Mouse (Mus musculus): ENCODE measurements around the gene B430306N03Rik. TPM values are rescaled to one million over a fixed set of nuclear protein-coding genes. Genes with fewer than 3 reads are reported as not detected.

Gene B430306N03Rik
- polyA plus RNA-seq, 1 experiment from 2014 or later = 0.09 TPM

- ATAC-seq (replicated peaks) = peak; percentile 72
- WGBS = 22% methylated on average over 18 of the region's 18 CpGs
- H3K9me3 ChIP-seq = no peaks in the 10 kb centered on the region
- peak overlapping the region; percentile 36 for H3K4me3 ChIP-seq
- peaks cover 15% of the 10 kb centered on the region for H3K4me1 ChIP-seq
- H3K4me2 ChIP-seq (replicated peaks) = peak overlapping the region; percentile 51
- H3K27ac ChIP-seq (replicated peaks) = peak overlapping the region; percentile 29; the same call in 1 of the 2 replicates
- peak overlapping the region; percentile 30 for H3K9ac ChIP-seq (replicated peaks)
- H3K27me3 ChIP-seq = no peaks in the 10 kb centered on the region
- H3K36me3 ChIP-seq = no peaks in the 10 kb centered on the region
These were observed 34.8 kb upstream of the B430306N03Rik start for GRCm38 (mm10) chr17:48280943-48281738.

- H3K9me3 ChIP-seq = no peaks in the 10 kb centered on the region
- H3K9ac ChIP-seq (replicated peaks) = peak overlapping the region; percentile 30
- peak overlapping the region; percentile 51 for H3K4me2 ChIP-seq (replicated peaks)
- WGBS = 1% methylated on average over 3 of the region's 3 CpGs
- H3K36me3 ChIP-seq = no peaks in the 10 kb centered on the region
- no peaks in the 10 kb centered on the region for H3K27me3 ChIP-seq
- peak; percentile 53 for ATAC-seq (replicated peaks)
- peak overlapping the region; percentile 29; the same call in 1 of the 2 replicates for H3K27ac ChIP-seq (replicated peaks)
- H3K4me3 ChIP-seq = peak overlapping the region; percentile 36
- peaks cover 15% of the 10 kb centered on the region for H3K4me1 ChIP-seq
These were observed 34.2 kb upstream of the B430306N03Rik start for GRCm38 (mm10) chr17:48281739-48282085.

GRCm38 (mm10) chr17:48286765-48287164 lies 29.2 kb upstream of the B430306N03Rik start:
- 60% methylated on average over 1 of the region's 1 CpGs for WGBS
- no peak for ATAC-seq (replicated peaks)
- no peaks in the 10 kb centered on the region for H3K36me3 ChIP-seq

DNA sequence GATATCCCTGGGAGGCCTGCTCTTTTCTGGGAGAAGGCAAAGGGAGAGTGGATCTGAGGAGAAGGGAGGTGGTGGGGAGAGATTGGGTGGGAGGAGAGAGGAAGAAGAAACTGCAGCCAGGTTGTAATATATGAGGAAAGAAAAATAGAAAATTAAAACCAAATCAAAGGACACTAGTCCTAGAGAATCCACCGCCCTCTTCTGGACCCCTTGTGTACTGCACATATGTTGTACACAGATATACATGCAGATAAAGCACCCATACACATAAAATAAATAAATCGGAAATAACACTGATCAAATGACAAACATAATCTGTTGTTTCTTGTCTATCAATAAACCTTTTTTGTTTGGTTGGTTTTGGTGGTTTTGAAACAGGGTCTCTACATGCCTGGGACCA lies 28.7 kb upstream of the B430306N03Rik start:
- no peaks in the 10 kb centered on the region for H3K36me3 ChIP-seq

More at GRCm38 (mm10) chr17:48286765-48287164, 29.2 kb upstream of the B430306N03Rik start:
- H3K4me3 ChIP-seq = no peak overlapping the region
- no peaks in the 10 kb centered on the region for H3K9me3 ChIP-seq
- H3K27me3 ChIP-seq = no peaks in the 10 kb centered on the region
- no peak overlapping the region for H3K4me2 ChIP-seq (replicated peaks)
- H3K4me1 ChIP-seq = peaks cover 6% of the 10 kb centered on the region
- H3K9ac ChIP-seq (replicated peaks) = no peak overlapping the region
- no peak overlapping the region for H3K27ac ChIP-seq (replicated peaks)

GRCm38 (mm10) chr17:48293500-48294194 lies 22.3 kb upstream of the B430306N03Rik start:
- H3K4me3 ChIP-seq = no peak overlapping the region
- H3K4me1 ChIP-seq = no peaks in the 10 kb centered on the region
- no peaks in the 10 kb centered on the region for H3K9me3 ChIP-seq
- no peaks in the 10 kb centered on the region for H3K36me3 ChIP-seq
- H3K4me2 ChIP-seq (replicated peaks) = no peak overlapping the region
- 79% methylated on average over 5 of the region's 5 CpGs for WGBS
- H3K27me3 ChIP-seq = no peaks in the 10 kb centered on the region
- no peak for ATAC-seq (replicated peaks)
- H3K9ac ChIP-seq (replicated peaks) = no peak overlapping the region
- no peak overlapping the region for H3K27ac ChIP-seq (replicated peaks)

More for the DNA sequence above, 28.7 kb upstream of the B430306N03Rik start:
- H3K9me3 ChIP-seq = no peaks in the 10 kb centered on the region
- no peaks in the 10 kb centered on the region for H3K27me3 ChIP-seq
- 73% methylated on average over 2 of the region's 2 CpGs for WGBS
- peaks cover 2% of the 10 kb centered on the region; the same call in 1 of the 2 replicates for H3K4me1 ChIP-seq
- H3K4me2 ChIP-seq (replicated peaks) = no peak overlapping the region
- no peak overlapping the region for H3K4me3 ChIP-seq
- H3K9ac ChIP-seq (replicated peaks) = no peak overlapping the region
- ATAC-seq (replicated peaks) = no peak
- no peak overlapping the region for H3K27ac ChIP-seq (replicated peaks)

DNA sequence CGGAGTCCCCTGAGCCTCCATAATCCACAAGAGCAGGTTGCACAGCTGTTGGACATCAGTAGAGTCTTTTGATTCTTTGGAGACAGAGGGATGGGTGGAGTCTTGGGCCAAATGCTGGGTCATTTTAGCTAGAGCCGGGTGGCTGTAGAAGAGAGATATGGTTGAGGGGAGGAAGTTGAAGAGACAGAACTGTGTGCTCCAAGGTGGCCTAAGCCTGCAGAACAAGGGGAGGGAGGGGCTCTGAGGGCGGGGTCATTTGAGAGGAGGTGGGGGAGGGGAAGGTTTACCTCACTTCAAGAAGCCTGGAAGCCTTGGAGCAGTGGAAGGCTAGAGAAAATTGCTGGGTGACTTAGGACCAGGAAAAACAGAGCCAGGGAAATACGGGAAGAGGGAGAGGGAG lies 16.7 kb upstream of the B430306N03Rik start, which contains the start of gene Treml2:
TSS of gene Treml2 (plus strand) at position 296 of the 400 bp plus-strand sequence.
- Histone ChIP-seq H3K4me2 (replicated peaks) (no peak within 1 kb of the TSS), H3K9ac (replicated peaks) (no peak within 1 kb of the TSS), H3K27ac (replicated peaks) (no peak within 1 kb of the TSS), H3K9me3 (no peaks in the 10 kb centered on the region), H3K4me1 (no peaks in the 10 kb centered on the region), H3K4me3 (no peak within 1 kb of the TSS), H3K36me3 (no peaks in the 10 kb centered on the region), H3K27me3 (no peaks in the 10 kb centered on the region)
- ATAC-seq (replicated peaks) = no peak
- WGBS = 41% methylated on average over 3 of the region's 4 CpGs

GRCm38 (mm10) chr17:48299756-48300155 lies 16.2 kb upstream of the B430306N03Rik start:
- no peak overlapping the region for H3K27ac ChIP-seq (replicated peaks)
- no peak for ATAC-seq (replicated peaks)

GRCm38 (mm10) chr17:48300199-48300598 lies 15.7 kb upstream of the B430306N03Rik start:
- ATAC-seq (replicated peaks) = no peak
- H3K4me3 ChIP-seq = no peak overlapping the region
- no peak overlapping the region for H3K27ac ChIP-seq (replicated peaks)
- H3K4me2 ChIP-seq (replicated peaks) = no peak overlapping the region
- no peaks in the 10 kb centered on the region for H3K36me3 ChIP-seq
- no peaks in the 10 kb centered on the region for H3K27me3 ChIP-seq
- no peaks in the 10 kb centered on the region for H3K4me1 ChIP-seq
- H3K9ac ChIP-seq (replicated peaks) = no peak overlapping the region
- WGBS = 78% methylated on average over 7 of the region's 7 CpGs
- H3K9me3 ChIP-seq = no peaks in the 10 kb centered on the region

More at GRCm38 (mm10) chr17:48299756-48300155, 16.2 kb upstream of the B430306N03Rik start:
- Histone ChIP-seq H3K27me3 (no peaks in the 10 kb centered on the region), H3K4me1 (no peaks in the 10 kb centered on the region), H3K9ac (replicated peaks) (no peak overlapping the region), H3K4me2 (replicated peaks) (no peak overlapping the region), H3K9me3 (no peaks in the 10 kb centered on the region), H3K36me3 (no peaks in the 10 kb centered on the region), H3K4me3 (no peak overlapping the region)
- WGBS = 60% methylated on average over 7 of the region's 7 CpGs

GRCm38 (mm10) chr17:48300861-48301260 lies 15.1 kb upstream of the B430306N03Rik start:
- no peak overlapping the region for H3K4me3 ChIP-seq
- H3K27me3 ChIP-seq = no peaks in the 10 kb centered on the region
- H3K27ac ChIP-seq (replicated peaks) = no peak overlapping the region
- no peaks in the 10 kb centered on the region for H3K36me3 ChIP-seq
- no peak overlapping the region for H3K9ac ChIP-seq (replicated peaks)
- H3K4me2 ChIP-seq (replicated peaks) = no peak overlapping the region
- no peaks in the 10 kb centered on the region for H3K9me3 ChIP-seq
- WGBS = 83% methylated on average over 9 of the region's 9 CpGs
- ATAC-seq (replicated peaks) = no peak
- no peaks in the 10 kb centered on the region for H3K4me1 ChIP-seq

- Histone ChIP-seq H3K27ac (replicated peaks) (no peak overlapping the region), H3K9ac (replicated peaks) (no peak overlapping the region), H3K4me3 (no peak overlapping the region), H3K27me3 (no peaks in the 10 kb centered on the region), H3K4me1 (no peaks in the 10 kb centered on the region), H3K9me3 (no peaks in the 10 kb centered on the region), H3K4me2 (replicated peaks) (no peak overlapping the region), H3K36me3 (no peaks in the 10 kb centered on the region)
- no peak for ATAC-seq (replicated peaks)
- 86% methylated on average over 5 of the region's 5 CpGs for WGBS
These were observed 14.1 kb upstream of the B430306N03Rik start for GRCm38 (mm10) chr17:48301792-48302191.

- H3K9me3 ChIP-seq = no peaks in the 10 kb centered on the region
- H3K4me1 ChIP-seq = no peaks in the 10 kb centered on the region
- no peaks in the 10 kb centered on the region for H3K36me3 ChIP-seq
- H3K4me3 ChIP-seq = no peak overlapping the region
- no peak overlapping the region for H3K4me2 ChIP-seq (replicated peaks)
- H3K9ac ChIP-seq (replicated peaks) = no peak overlapping the region
- ATAC-seq (replicated peaks) = no peak
- WGBS = 71% methylated on average over 2 of the region's 2 CpGs
- no peak overlapping the region for H3K27ac ChIP-seq (replicated peaks)
- H3K27me3 ChIP-seq = no peaks in the 10 kb centered on the region
These were observed 3.8 kb upstream of the B430306N03Rik start for GRCm38 (mm10) chr17:48312124-48312523.

DNA sequence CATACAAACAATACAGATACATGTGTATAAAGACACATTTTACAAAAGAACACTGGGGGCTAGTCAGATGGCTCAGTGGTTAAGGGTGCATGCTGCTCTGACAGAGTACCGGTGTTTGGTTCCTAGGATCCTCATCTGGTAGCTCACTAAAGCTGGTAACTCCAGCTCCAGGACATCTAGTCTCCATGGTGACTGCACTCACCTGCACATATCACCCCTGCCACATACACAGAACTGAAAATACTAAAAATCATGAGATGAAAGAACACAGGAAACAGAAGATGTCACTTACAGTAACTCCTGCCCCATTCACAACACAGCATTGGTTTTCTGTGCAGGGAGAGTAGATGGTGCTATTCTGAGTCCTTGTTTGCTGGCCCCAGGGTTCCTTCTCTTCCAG lies 2.7 kb downstream of the B430306N03Rik start:
- Histone ChIP-seq H3K9ac (replicated peaks) (no peak overlapping the region), H3K4me2 (replicated peaks) (no peak overlapping the region), H3K27me3 (no peaks in the 10 kb centered on the region), H3K36me3 (no peaks in the 10 kb centered on the region), H3K4me3 (no peak overlapping the region), H3K4me1 (no peaks in the 10 kb centered on the region), H3K9me3 (no peaks in the 10 kb centered on the region), H3K27ac (replicated peaks) (no peak overlapping the region)
- ATAC-seq (replicated peaks) = no peak
- whole genome bisulfite sequencing = 91% methylated on average over 1 of the region's 1 CpGs
